Mouse (Mus musculus) adrenal gland, postnatal 4 days (tissue): ENCODE results near the gene Chrm1. TPM values are rescaled to one million over a fixed set of nuclear protein-coding genes. Genes with fewer than 3 reads are reported as not detected.

Source experiments
- DNase-seq, 2 experiments: peaks; one replicate each; pipeline ENCODE4 v3.0.0; 2021 to 2022; ENCODE audit warnings: low spot score in 2 of 2, mixed read lengths in 2 of 2
- long read RNA-seq, 2 experiments: library from polyadenylated mRNA; stranded (forward); transcript quantifications; one replicate each; pipeline ENCODE4 v2.0.0; 2021
- total RNA-seq, 2 experiments: library from RNA; stranded (reverse); gene quantifications; 2 replicates each; pipeline ENCODE4 v1.2.3; 2021

Chrm1 gene
- 1 to 10 TPM; 2.7 to 3.0 TPM for total RNA-seq
- long read RNA-seq, experiment 1, partial matches to known transcripts = 0 of 1 reads
- long read RNA-seq, experiment 1, other reads (novel, unspliced or antisense) = 1 of 1 reads
- long read RNA-seq, experiment 2, full-length matches to known transcripts = 1 of 1 reads
- long read RNA-seq, experiment 2, partial matches to known transcripts = 0 of 1 reads
- long read RNA-seq, experiment 2, other reads (novel, unspliced or antisense) = 0 of 1 reads

- DNase-seq = no peak
Measured at GRCm38 (mm10) chr19:8663360-8663839, at the start of gene Chrm1. TSS of gene Chrm1 (plus strand) at chr19:8663789.

GRCm38 (mm10) chr19:8614343-8614742 is 49.2 kb upstream of the Chrm1 start:
- DNase-seq = no peak

GRCm38 (mm10) chr19:8616314-8616713 is 47.3 kb upstream of the Chrm1 start:
- DNase-seq = no peak

- no peak for DNase-seq
Measured at GRCm38 (mm10) chr19:8617904-8618303, 45.7 kb upstream of the Chrm1 start, which contains the start of gene Slc22a6. TSS of gene Slc22a6 (plus strand) at chr19:8618039.

GRCm38 (mm10) chr19:8621098-8621497 is 42.5 kb upstream of the Chrm1 start:
- DNase-seq = no peak

- DNase-seq = no peak
Measured at GRCm38 (mm10) chr19:8630249-8630648, 33.3 kb upstream of the Chrm1 start.

- DNase-seq = no peak
Measured at GRCm38 (mm10) chr19:8630826-8631225, 32.8 kb upstream of the Chrm1 start.

GRCm38 (mm10) chr19:8632029-8632428 is 31.6 kb upstream of the Chrm1 start:
- DNase-seq = no peak

- DNase-seq = no peak
Measured at GRCm38 (mm10) chr19:8642086-8642485, 21.5 kb upstream of the Chrm1 start.

GRCm38 (mm10) chr19:8646393-8646792 is 17.2 kb upstream of the Chrm1 start:
- DNase-seq = no peak

GRCm38 (mm10) chr19:8655833-8656232 is 7.8 kb upstream of the Chrm1 start:
- no peak for DNase-seq

- DNase-seq = no peak
Measured at GRCm38 (mm10) chr19:8656341-8656740, 7.2 kb upstream of the Chrm1 start.

- DNase-seq = no peak
Measured at GRCm38 (mm10) chr19:8661821-8662307, 1.7 kb upstream of the Chrm1 start.

- peak in 1 of 2 experiments; percentile 29 for DNase-seq
Measured at GRCm38 (mm10) chr19:8662337-8662736, 1.3 kb upstream of the Chrm1 start.

- no peak for DNase-seq
Measured at GRCm38 (mm10) chr19:8663911-8664421, 377 bp downstream of the Chrm1 start.

GRCm38 (mm10) chr19:8664859-8665258 is 1.3 kb downstream of the Chrm1 start:
- DNase-seq = no peak

- DNase-seq = no peak
Measured at GRCm38 (mm10) chr19:8665746-8666145, 2.2 kb downstream of the Chrm1 start.

- no peak for DNase-seq
Measured at GRCm38 (mm10) chr19:8672859-8673258, 9.3 kb downstream of the Chrm1 start.

GRCm38 (mm10) chr19:8673336-8674063 is 9.9 kb downstream of the Chrm1 start:
- DNase-seq = no peak

- DNase-seq = no peak
Measured at GRCm38 (mm10) chr19:8679031-8679779, 15.6 kb downstream of the Chrm1 start.

GRCm38 (mm10) chr19:8681633-8682362 is 18.2 kb downstream of the Chrm1 start:
- DNase-seq = no peak
